Mouse (Mus musculus): ENCODE data around the gene H2afv.

- TF ChIP-seq CTCF (IDR thresholded peaks at IDR 0.05; ENCODE audit: borderline replicate concordance, control insufficient read depth, extremely low read depth, insufficient read depth, low read length, poor library complexity) (no peak), POLR2A (IDR thresholded peaks at IDR 0.05; ENCODE audit: control insufficient read depth, extremely low read depth, insufficient read depth, low read length, poor library complexity) (no peak)
Measured at GRCm38 (mm10) chr11:6486916-6487315, 42.7 kb upstream of the H2afv start.
